Mouse (Mus musculus) T-cell, adult 66 days (primary cell): ENCODE results near the gene G6pc3. TPM values are rescaled to one million over a fixed set of nuclear protein-coding genes. Genes with fewer than 3 reads are reported as not detected.

Experiments
- total RNA-seq, 2 experiments: library from RNA; stranded (reverse); gene quantifications; 3 replicates in 1 of 2; 4 replicates in 1 of 2; pipeline ENCODE4 v1.2.4; 2023

Gene G6pc3
- total RNA-seq: 10 to 100 TPM; 28.1 to 34.6 TPM

DNA sequence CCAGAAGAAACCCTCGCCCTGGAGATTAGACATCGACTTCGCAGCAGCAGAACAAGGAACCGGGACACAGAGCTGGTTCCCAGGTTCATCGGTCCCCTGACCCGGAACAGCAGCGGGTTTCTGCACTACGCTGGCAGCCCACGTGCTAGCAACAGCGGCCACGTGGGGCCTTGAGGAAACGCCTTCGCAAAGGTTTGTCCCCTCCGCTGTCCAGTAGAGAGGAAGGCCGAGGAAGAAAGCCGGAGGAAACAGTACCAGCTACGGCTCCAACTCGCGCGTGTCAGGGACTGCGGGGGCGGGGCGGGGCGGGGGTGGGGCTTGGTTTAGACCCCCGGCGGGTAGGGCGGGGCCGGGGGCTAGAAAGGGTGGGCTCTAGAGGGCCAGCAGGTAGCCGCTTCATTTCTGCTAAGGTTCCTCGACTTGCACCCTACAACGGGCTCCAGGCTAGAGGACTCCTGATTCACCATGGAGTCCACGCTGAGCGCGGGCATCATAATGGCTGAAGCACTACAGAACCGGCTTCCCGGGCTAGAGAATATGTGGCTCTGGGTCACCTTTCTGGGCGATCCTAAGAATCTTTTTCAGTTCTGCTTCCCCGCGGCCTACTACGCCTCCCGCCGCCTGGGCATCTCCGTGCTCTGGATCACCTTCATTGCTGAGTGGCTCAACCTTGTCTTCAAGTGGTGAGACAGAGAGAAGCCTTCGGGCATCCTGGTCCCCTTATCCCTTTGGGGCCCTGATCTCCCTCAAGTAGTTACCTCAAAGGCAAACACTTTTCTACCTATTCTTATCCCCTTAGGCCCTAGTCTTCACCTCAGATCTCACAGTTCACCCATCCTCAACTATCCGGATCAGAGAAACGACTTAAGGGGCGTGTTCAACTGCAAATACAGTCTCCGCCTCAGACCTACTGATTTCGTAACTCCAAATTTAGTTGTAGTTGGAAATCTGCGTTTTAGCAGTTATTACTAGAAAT, at the start of gene G6pc3:
Gene G6pc3 (plus strand): TSS at position 160 of the 976 bp plus-strand sequence.

DNA sequence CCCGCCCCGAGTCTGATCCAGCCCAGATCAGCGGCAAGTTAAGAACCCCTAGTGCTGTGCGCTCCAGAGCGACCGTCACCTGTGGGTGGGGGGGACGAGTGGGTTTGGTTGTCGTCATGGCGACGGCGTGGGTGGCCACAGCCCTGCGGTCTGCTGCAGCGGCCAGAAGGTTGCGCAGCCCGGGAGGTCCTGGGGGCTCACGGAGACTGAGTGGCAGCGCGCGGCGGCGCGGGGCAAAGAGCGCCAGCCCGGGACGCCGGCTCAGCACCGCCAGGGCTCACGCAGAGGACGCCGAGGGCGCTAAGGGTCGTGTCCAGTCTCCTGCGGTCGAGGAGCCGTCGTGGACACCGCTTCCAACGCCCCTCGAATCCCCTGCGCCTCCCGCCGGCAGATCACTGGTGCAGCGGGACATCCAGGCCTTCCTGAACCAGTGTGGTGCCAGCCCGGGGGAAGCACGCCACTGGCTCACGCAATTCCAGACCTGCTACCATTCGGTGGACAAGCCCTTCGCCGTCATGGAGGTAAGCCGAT, 43.9 kb upstream of the G6pc3 start, which contains the start of gene Nags:
Gene Nags (plus strand): TSS at position 43 of the 531 bp plus-strand sequence.

DNA sequence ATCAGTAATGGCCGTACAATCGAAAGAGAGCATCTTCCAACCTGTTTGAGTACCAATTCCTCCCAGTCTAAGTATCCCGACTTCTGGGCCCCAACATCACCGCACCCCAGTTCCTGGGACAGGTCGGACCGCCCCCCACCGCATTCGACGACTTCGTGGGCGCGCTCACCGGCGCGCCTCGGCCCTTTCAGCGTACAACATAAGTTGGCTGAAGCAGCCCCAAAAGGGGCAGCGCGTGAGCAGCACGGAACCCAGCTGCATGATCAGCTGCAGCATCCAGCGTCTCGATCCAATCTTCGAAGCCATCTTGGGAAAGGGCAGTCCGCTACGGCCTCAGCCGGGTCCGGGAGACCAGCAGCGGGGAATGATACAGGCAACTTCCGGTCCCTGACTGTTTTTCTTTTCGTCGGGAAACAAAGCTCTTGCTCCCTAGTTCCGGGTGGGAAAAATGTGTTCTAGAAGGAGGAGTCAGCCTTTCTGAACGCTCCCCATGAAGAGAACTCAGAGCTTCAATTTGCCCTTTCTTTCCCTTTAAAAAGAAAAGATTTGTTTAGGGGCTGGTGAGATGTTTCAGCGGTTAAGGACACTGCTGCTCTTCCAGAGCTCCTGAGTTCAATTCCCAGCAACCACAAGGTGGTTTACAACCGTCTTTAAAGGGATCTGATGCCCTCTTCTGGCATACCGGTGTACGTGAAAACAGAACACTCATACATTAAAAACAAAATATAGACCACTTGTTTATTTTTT, 33.2 kb upstream of the G6pc3 start, which contains the start of gene Tmem101:
Gene Tmem101 (minus strand): TSS at position 366 of the 747 bp plus-strand sequence.

DNA sequence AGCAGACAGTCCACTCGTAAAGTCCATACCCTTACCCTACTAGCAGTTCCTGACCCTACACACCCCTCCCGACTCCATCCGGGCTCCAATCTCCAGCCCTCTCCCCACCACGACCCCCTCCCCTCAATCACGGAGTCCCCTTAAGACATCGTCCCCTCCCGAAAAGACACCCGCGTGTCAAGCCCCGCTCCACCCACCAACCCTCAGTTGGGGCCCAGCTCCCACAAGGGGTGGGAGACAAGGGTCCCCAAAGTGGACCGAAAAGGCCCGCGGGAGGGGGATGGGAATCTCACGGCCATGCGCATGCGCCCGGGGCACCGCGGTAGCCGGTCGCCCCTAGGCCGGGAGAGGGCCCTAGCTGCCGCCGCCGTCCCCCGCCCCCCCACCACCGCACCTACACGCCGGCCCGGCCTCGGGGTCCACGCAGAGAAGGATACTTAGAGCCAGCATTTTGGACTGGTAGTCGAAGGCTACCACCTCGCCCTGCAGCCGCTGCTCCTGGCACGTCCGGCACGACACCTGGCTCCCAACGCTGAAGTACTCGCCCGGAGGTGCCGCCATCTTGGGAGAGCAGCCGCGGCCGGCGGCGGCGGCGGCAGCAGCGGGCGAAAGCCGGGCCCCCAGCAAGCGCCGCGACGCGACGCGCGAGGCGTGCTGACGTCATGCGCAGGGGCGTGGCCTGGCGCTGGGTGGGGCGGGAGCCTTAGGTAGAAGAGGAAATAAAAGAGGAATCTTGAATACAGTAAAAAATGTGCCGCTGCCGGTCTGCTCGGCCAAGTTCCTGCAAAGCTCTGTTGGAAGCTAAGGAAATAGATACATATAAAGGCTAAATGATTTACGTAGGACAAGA, 4.5 kb upstream of the G6pc3 start, which contains the start of gene Lsm12:
Gene Lsm12 (minus strand): TSS at position 651 of the 850 bp plus-strand sequence.

DNA sequence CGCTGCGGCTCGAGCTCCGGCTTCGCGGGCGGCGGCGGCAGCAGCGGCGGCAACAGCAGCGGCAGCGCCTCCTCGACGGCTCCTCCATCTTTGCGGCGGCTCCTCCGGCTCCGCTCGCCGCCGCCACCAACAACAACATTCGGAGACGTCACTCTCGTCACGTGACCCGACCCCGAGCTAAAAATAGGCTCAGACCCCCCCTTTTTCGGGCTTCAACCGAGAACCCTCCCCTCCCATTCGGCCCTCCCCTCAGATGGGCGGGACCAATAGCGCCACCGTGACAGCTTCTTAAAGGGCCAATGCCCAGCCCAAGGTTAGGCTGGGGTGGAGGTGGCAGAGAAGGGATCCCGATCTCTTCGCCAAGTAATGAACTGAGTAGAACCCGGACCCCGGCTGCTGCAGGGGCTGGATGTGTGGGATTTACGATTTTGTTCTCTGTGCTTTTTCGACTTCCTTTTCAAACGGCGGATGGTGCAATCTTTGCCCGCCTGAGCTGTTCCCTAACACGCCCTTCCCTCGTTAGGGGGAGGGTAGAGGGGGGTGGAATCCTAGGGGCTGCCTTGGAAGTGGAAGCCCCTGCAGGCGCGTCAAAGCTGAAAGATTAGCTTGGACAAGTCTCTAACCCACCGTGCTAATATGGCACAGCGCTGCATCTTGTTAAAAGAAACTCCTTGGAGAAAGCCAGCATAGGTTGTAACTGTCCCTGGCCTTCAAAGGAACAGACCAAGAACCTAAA, 40.8 kb downstream of the G6pc3 start, which contains the start of gene Hdac5:
Gene Hdac5 (minus strand): TSS at position 161 of the 736 bp plus-strand sequence.

Other genes starting within 250 kb of the G6pc3 start
- not detected for gene Sost, start 222.6 kb upstream of the G6pc3 start, total RNA-seq
- not detected for gene Cfap97d1, start 205.3 kb upstream of the G6pc3 start, total RNA-seq
- under 1 TPM; 0.70 to 0.74 TPM for gene Dusp3, start 202.6 kb upstream of the G6pc3 start, total RNA-seq
- gene Mpp3, start 161.2 kb upstream of the G6pc3 start, total RNA-seq: not detected
- not detected for gene Cd300lg, start 148.1 kb upstream of the G6pc3 start, total RNA-seq
- gene Mpp2, start 101.1 kb upstream of the G6pc3 start, total RNA-seq: 1 to 10 TPM; 1.9 to 4.8 TPM
- gene Ppy, start 88.3 kb upstream of the G6pc3 start, total RNA-seq: not detected
- gene Pyy, start 81.8 kb upstream of the G6pc3 start, total RNA-seq: not detected
- not detected for gene Nags, start 44.1 kb upstream of the G6pc3 start, total RNA-seq
- gene Tmem101, start 33.2 kb upstream of the G6pc3 start, total RNA-seq: 1 to 10 TPM; 5.9 to 7.2 TPM
- 10 to 100 TPM; 48.9 to 53.5 TPM for gene Lsm12, start 4.3 kb upstream of the G6pc3 start, total RNA-seq
- gene Hdac5, start 40.5 kb downstream of the G6pc3 start, total RNA-seq: 10 to 100 TPM; 79.2 to 91.2 TPM
- 1 to 10 TPM in 1 of 2 experiments, under 1 TPM in 1; 0.83 to 1.7 TPM for gene BC030867, start 59.3 kb downstream of the G6pc3 start, total RNA-seq
- not detected for gene Asb16, start 79.1 kb downstream of the G6pc3 start, total RNA-seq
- gene Tmub2, start 95.3 kb downstream of the G6pc3 start, total RNA-seq: 10 to 100 TPM; 38.6 TPM
- gene Atxn7l3, start 107.0 kb downstream of the G6pc3 start, total RNA-seq: 10 to 100 TPM; 85.1 to 88.2 TPM
- gene Ubtf, start 130.1 kb downstream of the G6pc3 start, total RNA-seq: 100 to 1,000 TPM; 142 to 153 TPM
- gene Slc4a1, start 176.6 kb downstream of the G6pc3 start, total RNA-seq: not detected
- 1 to 10 TPM; 5.2 to 6.9 TPM for gene Rundc3a, start 203.8 kb downstream of the G6pc3 start, total RNA-seq
- gene Slc25a39, start 218.3 kb downstream of the G6pc3 start, total RNA-seq: 10 to 100 TPM; 29.1 to 29.5 TPM
- 10 to 100 TPM; 14.8 to 23.8 TPM for gene Grn, start 240.7 kb downstream of the G6pc3 start, total RNA-seq